Mouse (Mus musculus): ENCODE results near the gene Scn8a.

DNA sequence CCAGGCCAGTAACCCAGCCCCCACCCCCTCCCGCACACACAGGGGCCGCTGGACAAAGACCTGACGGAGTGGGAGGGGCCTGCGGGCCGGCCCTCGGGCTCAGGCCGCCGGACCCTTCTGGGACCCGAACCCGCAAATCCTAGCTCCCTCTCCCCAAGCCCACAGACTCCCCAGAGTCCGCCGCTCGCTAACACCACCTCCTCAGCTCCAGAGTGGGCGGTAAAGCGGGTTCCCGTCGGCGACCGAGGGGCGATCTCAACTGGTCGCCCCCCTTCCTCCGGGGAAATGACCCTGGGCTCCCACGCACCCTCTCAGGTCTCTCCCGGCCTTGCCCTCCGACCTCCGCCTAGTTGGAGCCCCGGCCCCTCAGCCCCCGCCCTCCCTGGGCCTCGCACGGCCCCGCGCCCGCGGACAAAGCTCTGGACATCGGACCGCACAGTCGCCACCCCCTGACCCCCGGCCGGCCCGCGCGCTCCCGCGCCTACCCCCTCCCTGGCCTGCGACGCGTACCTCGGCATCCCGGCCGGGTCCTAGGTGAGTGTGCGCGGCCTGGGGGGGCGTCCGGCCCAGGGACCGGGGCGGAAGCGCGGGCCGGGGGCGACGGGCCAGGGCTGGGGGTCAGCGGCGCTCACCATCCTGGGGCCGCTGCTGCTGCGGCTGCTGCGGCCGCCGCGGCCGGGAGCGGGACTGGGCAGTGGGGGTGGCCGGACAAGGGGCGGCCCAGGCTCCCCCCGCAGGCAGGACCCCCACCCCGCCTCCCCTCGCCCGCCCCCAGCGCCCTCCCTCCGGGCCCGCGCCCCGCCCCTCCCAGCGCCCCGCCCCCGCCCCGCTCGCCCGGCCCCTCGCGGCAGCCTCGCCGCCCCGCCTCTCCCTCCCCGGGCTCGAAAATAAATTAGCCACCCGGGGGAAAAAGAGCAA, 208.4 kb downstream of the Scn8a start, which contains the start of gene Fignl2:
- TF ChIP-seq POLR2A (IDR thresholded peaks at IDR 0.05; ENCODE audit: control insufficient read depth, extremely low read depth, insufficient read depth, low read length, poor library complexity) (no peak), CTCF (IDR thresholded peaks at IDR 0.05; ENCODE audit: borderline replicate concordance, control insufficient read depth, extremely low read depth, insufficient read depth, low read length, poor library complexity) (no peak)
